Mouse (Mus musculus): ENCODE results near the gene 2200002J24Rik. TPM values are rescaled to one million over a fixed set of nuclear protein-coding genes. Genes with fewer than 3 reads are reported as not detected.
A peak's percentile ranks its signal among the peaks of the same experiment; 100 is the strongest.
"Not testable (repeated sequence)": the region's sequence is repeated elsewhere in the genome, so short reads cannot be mapped to it uniquely, and the experiment has no call there.

The 2200002J24Rik gene
- polyA plus RNA-seq, 1 experiment from 2014 or later = 0.46 TPM

DNA sequence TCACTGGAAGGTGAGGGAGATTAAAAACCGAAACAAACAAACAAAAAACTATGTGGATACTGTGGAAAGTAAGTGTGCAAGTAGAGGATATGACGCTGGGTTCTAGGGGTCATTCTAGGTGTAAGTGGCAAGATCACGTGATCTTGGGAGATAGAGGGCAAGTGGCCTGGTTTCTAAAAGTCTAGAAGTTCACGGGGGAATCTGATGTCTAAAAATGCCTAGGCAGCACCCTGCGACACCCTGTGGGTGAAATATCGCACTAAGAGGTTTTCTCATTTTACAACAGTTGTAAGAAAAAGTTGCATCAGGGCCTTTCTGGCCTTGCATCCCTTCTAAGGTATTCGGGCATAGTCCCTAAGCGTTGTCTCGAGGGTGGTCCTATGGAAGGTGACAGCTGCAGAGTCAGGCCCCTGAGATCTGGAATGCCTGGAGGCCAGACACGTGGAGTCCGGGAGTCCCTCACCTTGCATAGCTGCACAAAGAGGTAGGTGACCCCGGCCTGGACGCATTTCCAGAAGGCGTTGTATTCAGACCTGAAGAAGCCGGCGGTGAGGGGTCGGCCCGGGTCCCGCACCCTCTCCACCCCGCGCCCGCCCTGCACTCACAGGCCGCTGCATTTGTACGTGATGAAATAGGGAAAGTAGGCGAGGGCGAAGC is 30.1 kb downstream of the 2200002J24Rik start:
- Histone ChIP-seq H3K27ac (ENCODE audit: low read depth) (0 out of 2 replicates have a peak overlapping the region, but pooled peaks have one; percentile 4), H3K4me3 (ENCODE audit: low read depth, low read length) (peak overlapping the region; percentile 83), H3K4me2 (peak overlapping the region; percentile 89), H3K27me3 (ENCODE audit: insufficient read depth, low read length) (no peaks in the 10 kb centered on the region), H3K9ac (peak overlapping the region; percentile 85), H3K4me1 (ENCODE audit: insufficient read depth) (peaks cover 7% of the 10 kb centered on the region; the same call in 1 of the 2 replicates), H3K9me3 (ENCODE audit: low read depth, low read length) (no peaks in the 10 kb centered on the region), H3K36me3 (ENCODE audit: insufficient read depth) (peaks cover 18% of the 10 kb centered on the region; the same call in 1 of the 2 replicates)
- 6% methylated on average over 26 of the region's 26 CpGs for WGBS
- DNase-seq (no peak), ATAC-seq (ENCODE audit: insufficient read depth) (peak; percentile 57)
- no peak for TF ChIP-seq CTCF (IDR thresholded peaks at IDR 0.05; ENCODE audit: low read depth)

DNA sequence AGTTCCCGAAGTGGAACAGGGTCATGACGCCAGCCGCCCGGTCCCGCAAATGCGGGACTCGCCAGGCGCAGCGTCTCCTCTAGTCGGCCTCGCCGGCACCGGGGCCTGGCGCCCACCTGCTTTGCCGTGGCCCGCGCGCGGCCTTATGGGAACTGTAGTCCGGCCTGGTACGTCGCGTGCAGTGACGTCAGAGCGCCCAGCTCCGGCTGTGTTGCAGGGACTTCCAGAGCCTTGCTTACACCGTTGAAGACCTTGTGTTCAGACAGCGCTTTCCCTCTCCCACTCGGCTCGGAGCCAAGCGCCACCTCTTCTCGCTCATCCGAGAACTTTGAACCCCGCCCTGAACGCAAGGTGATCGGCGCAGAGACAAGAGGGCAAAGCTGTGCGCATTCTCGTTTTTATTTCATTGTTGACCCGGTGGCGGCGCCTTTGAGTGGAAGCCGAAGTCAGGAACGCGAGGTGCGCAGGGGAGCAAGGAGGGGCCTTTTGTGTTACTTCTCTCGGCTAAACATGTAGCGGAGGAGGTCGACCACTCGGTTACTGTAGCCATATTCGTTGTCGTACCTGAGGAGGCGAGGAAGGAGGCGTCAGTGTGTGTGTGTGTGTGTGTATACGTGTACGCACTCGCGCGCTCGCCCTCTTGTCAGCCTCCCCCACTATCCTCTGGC is 30.8 kb downstream of the 2200002J24Rik start, which contains the start of gene Tmem147:
Tmem147 (minus strand) TSS at position 145 of the 668 bp plus-strand sequence.
- peak within 1 kb of the TSS; percentile 85 for H3K9ac ChIP-seq
- peak within 1 kb of the TSS; percentile 89 for H3K4me2 ChIP-seq
- WGBS = under 1% methylated on average over 60 of the region's 60 CpGs
- no peaks in the 10 kb centered on the region for H3K9me3 ChIP-seq (ENCODE audit: low read depth, low read length)
- no peaks in the 10 kb centered on the region for H3K27me3 ChIP-seq (ENCODE audit: insufficient read depth, low read length)
- peaks cover 20% of the 10 kb centered on the region; the same call in 1 of the 2 replicates for H3K36me3 ChIP-seq (ENCODE audit: insufficient read depth)
- peak within 1 kb of the TSS; percentile 81 for H3K27ac ChIP-seq (ENCODE audit: low read depth)
- peak; percentile 98 for DNase-seq
- peak within 1 kb of the TSS; percentile 83 for H3K4me3 ChIP-seq (ENCODE audit: low read depth, low read length)
- peak; percentile 99 for ATAC-seq (ENCODE audit: insufficient read depth)
- H3K4me1 ChIP-seq (ENCODE audit: insufficient read depth) = peaks cover 7% of the 10 kb centered on the region; the same call in 1 of the 2 replicates
- peak; percentile 46 for TF ChIP-seq CTCF (IDR thresholded peaks at IDR 0.05; ENCODE audit: low read depth)

- DNase-seq; H3K4me1 ChIP-seq (ENCODE audit: insufficient read depth); H3K9me3 ChIP-seq (ENCODE audit: low read depth, low read length); H3K27me3 ChIP-seq (ENCODE audit: insufficient read depth, low read length): not testable (repeated sequence)
- Histone ChIP-seq H3K27ac (ENCODE audit: low read depth) (peak overlapping the region; percentile 81), H3K36me3 (ENCODE audit: insufficient read depth) (peaks cover 20% of the 10 kb centered on the region; the same call in 1 of the 2 replicates), H3K4me3 (ENCODE audit: low read depth, low read length) (peak overlapping the region; percentile 83), H3K9ac (peak overlapping the region; percentile 85), H3K4me2 (peak overlapping the region; percentile 89)
- WGBS = 22% methylated on average over 14 of the region's 22 CpGs
- peak; percentile 6; the same call in 1 of the 2 replicates for ATAC-seq (ENCODE audit: insufficient read depth)
Measured at GRCm38 (mm10) chr7:30730064-30730722, 31.5 kb downstream of the 2200002J24Rik start.

GRCm38 (mm10) chr7:30736211-30736610 is 37.5 kb downstream of the 2200002J24Rik start:
- H3K9ac ChIP-seq = no peak overlapping the region

GRCm38 (mm10) chr7:30742570-30742969 is 43.8 kb downstream of the 2200002J24Rik start:
- not testable (repeated sequence) for H3K27ac ChIP-seq (ENCODE audit: low read depth); H3K4me1 ChIP-seq (ENCODE audit: insufficient read depth); H3K27me3 ChIP-seq (ENCODE audit: insufficient read depth, low read length); H3K9ac ChIP-seq; DNase-seq; ATAC-seq (ENCODE audit: insufficient read depth); H3K4me3 ChIP-seq (ENCODE audit: low read depth, low read length); H3K9me3 ChIP-seq (ENCODE audit: low read depth, low read length); H3K36me3 ChIP-seq (ENCODE audit: insufficient read depth); H3K4me2 ChIP-seq
- 73% methylated on average over 2 of the region's 2 CpGs for WGBS

More at GRCm38 (mm10) chr7:30736211-30736610, 37.5 kb downstream of the 2200002J24Rik start:
- 75% methylated on average over 3 of the region's 3 CpGs for WGBS
- no peak overlapping the region for H3K4me2 ChIP-seq
- H3K27me3 ChIP-seq (ENCODE audit: insufficient read depth, low read length) = no peaks in the 10 kb centered on the region
- DNase-seq = no peak
- H3K4me3 ChIP-seq (ENCODE audit: low read depth, low read length) = no peak overlapping the region
- no peaks in the 10 kb centered on the region for H3K9me3 ChIP-seq (ENCODE audit: low read depth, low read length)
- peaks cover 23% of the 10 kb centered on the region for H3K36me3 ChIP-seq (ENCODE audit: insufficient read depth)
- H3K27ac ChIP-seq (ENCODE audit: low read depth) = no peak overlapping the region
- no peak for ATAC-seq (ENCODE audit: insufficient read depth)
- H3K4me1 ChIP-seq (ENCODE audit: insufficient read depth) = no peaks in the 10 kb centered on the region
- no peak for TF ChIP-seq CTCF (IDR thresholded peaks at IDR 0.05; ENCODE audit: low read depth)

DNA sequence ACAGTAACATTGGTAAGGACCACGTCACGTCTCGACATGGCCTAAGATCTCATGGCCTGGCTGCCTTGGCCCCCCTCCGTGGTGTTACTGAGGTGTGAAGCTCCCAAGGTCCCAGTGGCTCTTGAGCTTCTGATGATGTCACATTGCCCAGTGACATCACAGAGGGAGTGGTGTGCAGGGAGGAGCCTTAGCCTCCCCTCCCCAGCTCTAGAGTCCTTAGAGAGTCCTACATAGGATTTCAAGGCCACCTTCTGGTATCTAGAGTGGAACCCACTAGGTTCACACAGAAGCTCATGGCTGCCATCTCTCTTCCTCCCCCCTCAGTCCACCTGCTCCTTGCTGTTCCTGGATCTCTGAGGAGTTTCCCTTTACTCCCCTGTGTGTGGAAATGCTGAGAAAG is 44.9 kb downstream of the 2200002J24Rik start, which contains the start of gene Gapdhs:
Gapdhs (minus strand) TSS at position 65 of the 400 bp plus-strand sequence.
- ATAC-seq (ENCODE audit: insufficient read depth) = peak; percentile 48; the same call in 1 of the 2 replicates
- not testable (repeated sequence) for DNase-seq; H3K9me3 ChIP-seq (ENCODE audit: low read depth, low read length); H3K4me3 ChIP-seq (ENCODE audit: low read depth, low read length); H3K27me3 ChIP-seq (ENCODE audit: insufficient read depth, low read length); H3K9ac ChIP-seq; H3K4me1 ChIP-seq (ENCODE audit: insufficient read depth); H3K4me2 ChIP-seq; H3K36me3 ChIP-seq (ENCODE audit: insufficient read depth)
- peak within 1 kb of the TSS; percentile 24; the same call in 1 of the 2 replicates for H3K27ac ChIP-seq (ENCODE audit: low read depth)
- no CpG with 5 or more reads among the region's 4 CpGs for WGBS

Data from lung, embryonic 14.5 days (tissue).